Mouse (Mus musculus): ENCODE measurements around the gene Cypt15. TPM values are rescaled to one million over a fixed set of nuclear protein-coding genes. Genes with fewer than 3 reads are reported as not detected.
"Not testable (repeated sequence)": the region's sequence is repeated elsewhere in the genome, so short reads cannot be mapped to it uniquely, and the experiment has no call there.

Gene Cypt15
- not detected for total RNA-seq (2021)
- long read RNA-seq, experiment 1, result 0 reads
- long read RNA-seq, experiment 2, result 0 reads

- DNase-seq, result not testable (repeated sequence)
These were observed at the start of gene Cypt15 for GRCm38 (mm10) chrX:39345967-39346366. Gene Cypt15, plus strand, starts transcription at chrX:39346267.

DNA sequence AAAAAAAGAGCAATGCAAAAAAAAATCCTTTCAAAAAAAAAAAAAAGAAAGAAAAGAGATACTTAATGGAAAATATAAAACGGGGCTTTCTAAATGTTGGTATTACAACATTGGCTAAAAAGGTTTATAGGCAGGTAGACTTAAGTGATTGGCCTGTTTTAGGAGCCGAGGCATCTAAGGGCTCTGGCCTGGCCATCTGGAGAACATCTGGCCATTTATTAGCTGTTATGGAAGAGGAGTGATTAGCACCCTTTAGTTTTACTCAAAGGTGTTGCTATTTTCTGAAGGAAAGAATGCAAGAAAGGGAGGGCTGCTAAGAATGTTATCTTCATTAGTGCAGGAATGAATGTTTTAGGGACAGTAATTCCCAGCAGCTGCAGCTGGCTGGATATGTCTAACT is 24.9 kb downstream of the Cypt15 start:
- no peak for DNase-seq

- DNase-seq, result no peak
These were observed 32.8 kb downstream of the Cypt15 start for GRCm38 (mm10) chrX:39378830-39379229.

- no peak for DNase-seq
These were observed 37.7 kb downstream of the Cypt15 start for GRCm38 (mm10) chrX:39383806-39384205.

Data from heart, adult 18-20 months (tissue).